Comparison of ENCODE assay signal across 20 mouse cellular contexts in the genomic region with DNA sequence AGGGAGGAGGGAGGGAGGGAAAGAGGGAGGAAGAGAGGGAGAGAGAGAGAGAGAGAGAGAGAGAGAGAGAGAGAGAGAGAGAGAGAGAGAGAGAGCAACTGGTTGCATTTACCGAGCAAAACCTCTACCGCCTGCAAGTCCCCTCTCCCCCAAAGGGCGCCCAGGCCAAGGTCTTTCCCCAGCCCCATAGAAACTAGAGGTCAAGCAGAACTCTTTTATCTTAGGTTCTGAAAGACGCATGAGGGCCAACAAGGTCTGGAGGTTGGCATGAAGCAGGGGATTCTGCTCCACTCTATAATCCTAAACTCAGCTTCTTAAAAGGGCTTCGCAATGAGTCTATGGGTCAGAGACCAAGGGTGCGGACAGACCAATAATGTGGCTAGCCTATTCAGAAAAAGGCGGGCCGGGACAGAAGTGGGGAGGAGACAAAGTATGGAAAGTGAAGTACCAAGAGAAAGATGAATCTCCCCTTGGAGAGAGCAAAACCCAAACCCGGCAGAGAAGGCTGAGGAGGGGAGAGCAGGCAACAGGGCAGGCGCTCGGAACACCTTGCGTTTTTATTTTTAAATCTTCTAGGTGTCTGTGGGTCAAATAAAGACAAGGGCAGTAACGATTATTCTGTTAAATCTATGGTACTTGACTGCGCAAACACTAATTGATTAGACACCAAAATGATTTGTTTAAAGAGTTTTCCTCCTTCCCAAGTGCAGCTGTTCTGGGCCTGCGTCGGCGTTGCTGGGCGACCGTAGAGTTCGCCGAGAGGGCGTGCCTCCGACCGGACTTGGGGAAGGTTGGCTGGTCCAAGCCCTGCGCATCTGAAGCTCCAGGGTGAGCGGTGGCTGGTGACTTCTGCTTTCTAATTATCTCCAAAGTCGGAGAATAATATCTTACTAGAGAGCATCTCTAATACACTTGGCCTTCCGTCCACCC. TPM values are rescaled to one million over a fixed set of nuclear protein-coding genes. Genes with fewer than 3 reads are reported as not detected.
A peak's percentile ranks its signal among the peaks of the same experiment; 100 is the strongest.
DNase-seq lines count a peak whose midpoint lies in the region; ATAC-seq lines count a peak whose summit lies in the region.
"Had no signal": no experiment of that assay in that cellular context is flagged by ENCODE, and none has a peak within 500 bp of the region (broad histone marks: within the 10 kb centered on the region; RNA-seq: fewer than 3 reads in every experiment).

No protein-coding gene starts in this region.

- no peaks in the 10 kb centered on the region for H3K36me3 ChIP-seq in liver, embryonic 11.5 days (ENCODE audit: control insufficient read depth, insufficient read depth, low read length)
- H3K36me3 ChIP-seq: embryonic facial prominence, embryonic 13.5 days; G1E; heart, embryonic 12.5 days; limb, embryonic 15.5 days had no signal

- H3K4me1 ChIP-seq in liver, embryonic 11.5 days (replicated peaks; ENCODE audit: control insufficient read depth, insufficient read depth, low read length) = no peaks in the 10 kb centered on the region; the same call in 1 of the 2 replicates

- no peak overlapping the region for H3K9ac ChIP-seq in liver, embryonic 11.5 days (ENCODE audit: low read depth, low read length)
- H3K9ac ChIP-seq: embryonic facial prominence, embryonic 13.5 days; heart, embryonic 12.5 days; limb, embryonic 15.5 days; lung, embryonic 14.5 days had no signal

- peak overlapping the region; percentile 2; the same call in 1 of the 2 replicates for H3K4me2 ChIP-seq in liver, embryonic 11.5 days
- H3K4me2 ChIP-seq: embryonic facial prominence, embryonic 13.5 days; heart, embryonic 12.5 days; limb, embryonic 15.5 days; lung, embryonic 14.5 days had no signal

- peaks cover 100% of the 10 kb centered on the region for H3K27me3 ChIP-seq in liver, embryonic 11.5 days (replicated peaks; ENCODE audit: control insufficient read depth, insufficient read depth, low read length)

- H3K9me3 ChIP-seq in liver, embryonic 11.5 days (ENCODE audit: control insufficient read depth, low read length) = no peaks in the 10 kb centered on the region
- H3K9me3 ChIP-seq: embryonic facial prominence, embryonic 13.5 days; heart, embryonic 12.5 days; limb, embryonic 15.5 days had no signal

- 5% methylated on average over 28 of the region's 28 CpGs for WGBS in liver, embryonic 11.5 days

- no peak overlapping the region for H3K4me3 ChIP-seq in liver, embryonic 11.5 days (ENCODE audit: low read depth, low read length)
- H3K4me3 ChIP-seq: embryonic facial prominence, embryonic 13.5 days; heart, embryonic 12.5 days; limb, embryonic 15.5 days had no signal

- no peak overlapping the region for H3K27ac ChIP-seq in liver, embryonic 11.5 days (ENCODE audit: low read depth, low read length)
- H3K27ac ChIP-seq: embryonic facial prominence, embryonic 13.5 days; limb, embryonic 15.5 days had no signal

- DNase-seq in liver, embryonic 11.5 days (ENCODE audit: low spot score) = no peak
- no peak for DNase-seq in liver
- DNase-seq in testis, postnatal 10 days (ENCODE audit: low spot score) = peak; percentile 37
- no peak for DNase-seq in testis, postnatal 14 days (ENCODE audit: low spot score)
- DNase-seq in embryo, embryonic 9.5 days (ENCODE audit: extremely low spot score) = peak; percentile 66
- no peak for DNase-seq in cerebellum, postnatal 14 days
- no peak for DNase-seq in layer of hippocampus, adult 9-11 months
- DNase-seq: adrenal gland, adult 2 months; cerebellum, adult 11 months; cerebellum, postnatal 25 days; gastrocnemius, postnatal 25 days; kidney, adult 9 months; kidney, postnatal 36 days; lung, embryonic 14.5 days; right cerebral cortex, adult 18-20 months had no signal

- no peak for ATAC-seq in liver, embryonic 11.5 days (replicated peaks; ENCODE audit: low FRiP score)

RNA-seq across cellular contexts. Expression of a gene that starts 4.9 kb away (rescaled TPM):
- polyA plus RNA-seq in liver, embryonic 11.5 days (2014; fragmentation: Nextera tagmentation; extraction: Ambion mirVana) = 3.4 and 4.1 TPM in 2 replicates
- polyA plus RNA-seq: embryonic facial prominence, embryonic 13.5 days; G1E; lung, embryonic 14.5 days; small intestine, adult 2 months had no signal

Comparison
In these comparisons a context has a peak if more than half of its experiments do, and no peak if none do; other contexts are left out.
1. DNase-seq: peak in testis, postnatal 10 days (single experiment) and embryo, embryonic 9.5 days (single experiment); none in liver, embryonic 11.5 days (single experiment), liver (single experiment), testis, postnatal 14 days (single experiment), cerebellum, postnatal 14 days (0 of 2) and layer of hippocampus, adult 9-11 months (single experiment).